Mouse (Mus musculus): ENCODE results near the gene Vegfa. TPM values are rescaled to one million over a fixed set of nuclear protein-coding genes. Genes with fewer than 3 reads are reported as not detected.

The Vegfa gene
- polyA plus RNA-seq, 1 experiment from 2014 or later = 3.3 TPM

DNA sequence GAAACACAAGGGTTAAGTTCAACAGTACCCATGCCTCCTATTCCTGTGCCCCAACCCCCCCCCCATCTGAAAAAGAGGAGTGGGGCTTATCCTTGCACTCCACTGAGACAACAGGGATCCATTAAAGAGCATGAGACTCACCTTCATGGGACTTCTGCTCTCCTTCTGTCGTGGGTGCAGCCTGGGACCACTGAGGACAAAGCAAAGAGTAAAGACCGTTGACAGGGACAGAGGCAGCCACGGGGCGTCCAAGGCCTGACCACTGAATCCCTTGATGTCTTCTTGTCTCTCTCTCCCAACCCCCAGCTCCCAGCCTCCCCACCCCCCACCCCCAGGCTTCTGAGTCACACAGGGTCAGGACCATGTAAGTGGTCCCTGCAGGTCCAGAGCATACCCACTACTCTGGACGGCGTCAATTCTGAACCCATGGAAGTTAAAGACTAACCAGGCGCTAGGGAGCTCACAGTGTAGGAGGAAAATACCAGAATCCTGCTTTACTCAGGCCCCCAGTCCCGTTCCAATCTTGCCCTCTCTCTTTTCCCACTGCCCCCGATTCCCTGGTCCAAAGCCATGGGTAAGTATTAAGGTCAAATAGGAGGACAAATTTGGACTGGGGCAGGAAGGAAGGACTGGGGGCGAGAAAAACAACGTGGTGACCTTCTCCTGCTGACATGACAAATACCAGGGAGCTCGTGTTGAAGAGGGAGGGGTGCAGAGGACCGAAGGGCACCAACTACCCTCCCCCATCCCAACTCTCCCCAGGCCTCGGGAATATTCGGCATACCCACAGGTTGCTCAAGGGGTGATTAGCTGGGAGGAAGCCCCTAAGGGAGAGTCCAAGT, 3.7 kb downstream of the Vegfa start:
- Histone ChIP-seq H3K9ac (ENCODE audit: low read length) (no peak overlapping the region; the same call in 1 of the 2 replicates), H3K4me2 (ENCODE audit: low read depth, severe bottlenecking) (peak overlapping the region; percentile 78), H3K4me3 (ENCODE audit: low read depth, low read length) (peak overlapping the region; percentile 87), H3K27me3 (ENCODE audit: control insufficient read depth, insufficient read depth, low read length) (no peaks in the 10 kb centered on the region), H3K36me3 (ENCODE audit: control insufficient read depth, insufficient read depth, low read length) (peaks cover 14% of the 10 kb centered on the region; the same call in 1 of the 2 replicates), H3K4me1 (ENCODE audit: control insufficient read depth, insufficient read depth, low read length) (peaks cover 35% of the 10 kb centered on the region), H3K9me3 (ENCODE audit: control insufficient read depth, low read length) (no peaks in the 10 kb centered on the region), H3K27ac (replicated peaks; ENCODE audit: low read depth, low read length) (peak overlapping the region; percentile 53)
- no peak for ATAC-seq (ENCODE audit: insufficient number of reproducible peaks, low FRiP score, low TSS enrichment, low read depth)
- 19% methylated on average over 15 of the region's 15 CpGs for WGBS
- DNase-seq (ENCODE audit: low spot score) = no peak

DNA sequence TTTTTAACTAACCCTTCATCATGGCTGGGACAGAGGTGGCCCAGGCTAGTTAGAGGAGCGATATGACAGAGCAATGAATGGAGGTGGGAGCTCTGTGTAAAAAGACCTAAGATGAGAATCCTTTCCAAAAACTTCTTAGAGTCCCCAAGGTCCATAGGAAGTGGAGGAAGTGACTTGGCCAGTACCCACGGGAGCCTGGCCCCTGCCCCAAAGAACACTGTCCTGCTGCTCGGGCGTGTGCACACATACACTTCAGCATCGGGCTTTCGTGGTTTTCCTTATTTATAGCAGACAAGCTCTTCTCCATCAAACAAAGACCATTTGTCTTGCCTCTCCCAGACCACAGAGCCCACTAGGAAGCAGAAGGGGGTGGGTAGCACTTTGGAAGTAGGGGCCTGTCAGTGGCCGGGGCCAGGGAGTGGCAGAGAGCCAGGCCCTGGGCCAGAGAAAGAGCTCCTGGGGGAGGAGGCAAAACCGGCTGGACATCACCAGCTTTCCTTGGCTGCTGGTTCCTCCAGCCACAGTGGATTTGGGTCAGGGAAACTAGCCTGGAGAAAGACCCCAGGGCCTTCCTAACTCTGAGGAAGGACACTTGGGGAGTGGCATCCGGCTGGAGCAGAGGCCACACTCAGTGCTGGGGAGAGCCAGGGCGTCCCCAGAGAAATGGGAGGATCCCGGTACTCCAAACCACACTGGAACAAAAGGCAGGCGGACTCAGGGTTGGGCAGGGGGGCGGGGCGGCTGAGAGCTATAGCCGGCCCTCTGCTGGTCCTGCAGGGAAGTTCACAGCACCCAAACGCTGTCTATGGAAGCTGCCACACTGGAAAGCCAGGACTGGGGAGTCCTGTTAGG, 4.9 kb downstream of the Vegfa start:
- Histone ChIP-seq H3K27ac (replicated peaks; ENCODE audit: low read depth, low read length) (peak overlapping the region; percentile 75), H3K36me3 (ENCODE audit: control insufficient read depth, insufficient read depth, low read length) (peaks cover 22% of the 10 kb centered on the region), H3K4me1 (ENCODE audit: control insufficient read depth, insufficient read depth, low read length) (peaks cover 32% of the 10 kb centered on the region), H3K4me2 (ENCODE audit: low read depth, severe bottlenecking) (peak overlapping the region; percentile 78), H3K4me3 (ENCODE audit: low read depth, low read length) (peak overlapping the region; percentile 87), H3K27me3 (ENCODE audit: control insufficient read depth, insufficient read depth, low read length) (no peaks in the 10 kb centered on the region), H3K9me3 (ENCODE audit: control insufficient read depth, low read length) (no peaks in the 10 kb centered on the region), H3K9ac (ENCODE audit: low read length) (peak overlapping the region; percentile 60)
- DNase-seq (ENCODE audit: low spot score) (peak; percentile 83), ATAC-seq (ENCODE audit: insufficient number of reproducible peaks, low FRiP score, low TSS enrichment, low read depth) (peak; percentile 18; the same call in 1 of the 2 replicates)
- WGBS = 17% methylated on average over 16 of the region's 16 CpGs

DNA sequence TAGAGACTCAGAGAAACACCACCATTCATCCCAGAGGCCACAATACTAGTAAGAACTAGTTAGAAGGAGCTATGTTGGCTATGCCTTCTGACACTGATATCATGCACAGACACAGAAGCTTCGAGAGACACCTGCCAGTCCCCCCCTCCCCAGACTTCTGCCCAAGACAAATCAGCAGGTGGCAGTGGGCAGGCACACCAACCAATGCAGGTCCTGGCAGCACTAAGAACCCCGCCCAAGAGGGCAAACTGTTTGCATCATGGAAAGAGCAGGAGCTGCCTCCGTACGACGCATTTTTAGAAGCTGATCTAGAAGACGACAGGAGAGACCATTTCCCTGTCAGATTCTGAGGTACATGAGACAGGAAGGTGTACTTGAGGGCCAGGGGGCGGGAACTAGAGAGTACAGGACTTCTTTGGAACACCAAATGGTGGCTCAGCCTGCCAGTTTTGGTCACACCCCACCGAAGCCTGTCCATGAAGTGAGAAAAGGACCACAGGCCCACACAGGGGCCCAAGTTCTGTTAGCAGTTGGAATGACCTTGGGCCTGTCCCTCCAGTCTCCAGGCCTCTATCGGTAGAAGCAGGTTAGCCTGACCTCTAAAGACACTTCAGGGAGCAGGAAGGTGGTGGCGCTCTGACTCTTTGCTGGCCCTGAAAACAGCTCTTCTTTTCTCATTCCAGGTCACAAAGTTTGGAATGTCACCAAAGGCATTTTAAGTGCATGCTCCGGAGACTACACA, 6.1 kb downstream of the Vegfa start:
- 84% methylated on average over 11 of the region's 11 CpGs for WGBS
- H3K4me2 ChIP-seq (ENCODE audit: low read depth, severe bottlenecking) = no peak overlapping the region
- no peak overlapping the region for H3K4me3 ChIP-seq (ENCODE audit: low read depth, low read length)
- peaks cover 24% of the 10 kb centered on the region for H3K36me3 ChIP-seq (ENCODE audit: control insufficient read depth, insufficient read depth, low read length)
- no peak overlapping the region for H3K27ac ChIP-seq (replicated peaks; ENCODE audit: low read depth, low read length)
- H3K9me3 ChIP-seq (ENCODE audit: control insufficient read depth, low read length) = no peaks in the 10 kb centered on the region
- DNase-seq (ENCODE audit: low spot score) (no peak), ATAC-seq (ENCODE audit: insufficient number of reproducible peaks, low FRiP score, low TSS enrichment, low read depth) (no peak)
- H3K4me1 ChIP-seq (ENCODE audit: control insufficient read depth, insufficient read depth, low read length) = peaks cover 32% of the 10 kb centered on the region
- no peak overlapping the region for H3K9ac ChIP-seq (ENCODE audit: low read length)
- H3K27me3 ChIP-seq (ENCODE audit: control insufficient read depth, insufficient read depth, low read length) = no peaks in the 10 kb centered on the region

GRCm38 (mm10) chr17:46025207-46025606, 7.0 kb downstream of the Vegfa start:
- Histone ChIP-seq H3K36me3 (ENCODE audit: control insufficient read depth, insufficient read depth, low read length) (peaks cover 31% of the 10 kb centered on the region), H3K4me2 (ENCODE audit: low read depth, severe bottlenecking) (no peak overlapping the region), H3K9me3 (ENCODE audit: control insufficient read depth, low read length) (no peaks in the 10 kb centered on the region), H3K4me1 (ENCODE audit: control insufficient read depth, insufficient read depth, low read length) (peaks cover 32% of the 10 kb centered on the region), H3K27me3 (ENCODE audit: control insufficient read depth, insufficient read depth, low read length) (no peaks in the 10 kb centered on the region), H3K9ac (ENCODE audit: low read length) (no peak overlapping the region), H3K4me3 (ENCODE audit: low read depth, low read length) (no peak overlapping the region), H3K27ac (replicated peaks; ENCODE audit: low read depth, low read length) (no peak overlapping the region)
- no peak for ATAC-seq (ENCODE audit: insufficient number of reproducible peaks, low FRiP score, low TSS enrichment, low read depth)
- DNase-seq (ENCODE audit: low spot score) = no peak
- 92% methylated on average over 15 of the region's 15 CpGs for WGBS

DNA sequence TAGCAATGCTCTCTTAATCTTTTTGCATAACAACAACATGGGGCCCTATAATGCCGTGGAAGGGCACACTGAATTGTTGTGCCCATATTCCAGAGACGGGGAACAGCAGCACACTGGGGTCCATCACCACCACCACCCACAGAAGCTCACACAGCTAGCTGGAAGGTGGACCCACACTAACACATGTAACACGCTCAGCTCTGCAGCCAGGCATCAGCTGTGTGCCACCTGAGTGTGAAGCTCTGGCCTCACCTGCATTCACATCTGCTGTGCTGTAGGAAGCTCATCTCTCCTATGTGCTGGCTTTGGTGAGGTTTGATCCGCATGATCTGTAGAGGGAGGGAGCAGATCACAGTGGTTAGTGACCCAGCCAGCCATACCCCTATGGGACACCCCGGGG, 8.0 kb downstream of the Vegfa start:
- peaks cover 35% of the 10 kb centered on the region for H3K36me3 ChIP-seq (ENCODE audit: control insufficient read depth, insufficient read depth, low read length)
- H3K9ac ChIP-seq (ENCODE audit: low read length) = no peak overlapping the region
- H3K27ac ChIP-seq (replicated peaks; ENCODE audit: low read depth, low read length) = no peak overlapping the region
- H3K9me3 ChIP-seq (ENCODE audit: control insufficient read depth, low read length) = no peaks in the 10 kb centered on the region
- H3K4me2 ChIP-seq (ENCODE audit: low read depth, severe bottlenecking) = no peak overlapping the region
- peaks cover 26% of the 10 kb centered on the region for H3K4me1 ChIP-seq (ENCODE audit: control insufficient read depth, insufficient read depth, low read length)
- WGBS = 94% methylated on average over 5 of the region's 5 CpGs
- no peaks in the 10 kb centered on the region for H3K27me3 ChIP-seq (ENCODE audit: control insufficient read depth, insufficient read depth, low read length)
- H3K4me3 ChIP-seq (ENCODE audit: low read depth, low read length) = no peak overlapping the region
- DNase-seq (ENCODE audit: low spot score) (no peak), ATAC-seq (ENCODE audit: insufficient number of reproducible peaks, low FRiP score, low TSS enrichment, low read depth) (no peak)

DNA sequence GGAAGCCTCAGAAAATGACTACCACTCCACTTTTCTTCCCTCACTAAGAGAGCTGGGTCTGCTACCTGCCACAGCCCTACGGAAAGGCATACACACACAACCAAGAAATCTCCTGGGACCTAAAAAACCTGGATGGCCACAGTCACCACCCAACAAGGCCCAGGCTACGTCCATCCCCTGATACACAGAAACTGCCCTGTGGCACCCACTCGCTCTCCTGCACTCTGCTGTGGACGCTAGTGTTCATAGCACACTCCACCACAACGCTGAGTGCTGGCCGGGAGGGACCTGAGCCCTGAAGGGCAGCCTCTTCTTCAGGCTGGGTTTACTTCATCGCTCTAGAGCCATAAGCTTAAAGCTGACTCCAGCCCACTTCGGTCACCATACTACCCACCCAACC, 8.6 kb downstream of the Vegfa start:
- H3K9me3 ChIP-seq (ENCODE audit: control insufficient read depth, low read length) = no peaks in the 10 kb centered on the region
- ATAC-seq (ENCODE audit: insufficient number of reproducible peaks, low FRiP score, low TSS enrichment, low read depth) (no peak), DNase-seq (ENCODE audit: low spot score) (no peak)
- H3K36me3 ChIP-seq (ENCODE audit: control insufficient read depth, insufficient read depth, low read length) = peaks cover 39% of the 10 kb centered on the region
- peaks cover 20% of the 10 kb centered on the region for H3K4me1 ChIP-seq (ENCODE audit: control insufficient read depth, insufficient read depth, low read length)
- no peak overlapping the region for H3K4me2 ChIP-seq (ENCODE audit: low read depth, severe bottlenecking)
- H3K4me3 ChIP-seq (ENCODE audit: low read depth, low read length) = no peak overlapping the region
- no peak overlapping the region for H3K27ac ChIP-seq (replicated peaks; ENCODE audit: low read depth, low read length)
- 96% methylated on average over 8 of the region's 8 CpGs for WGBS
- H3K9ac ChIP-seq (ENCODE audit: low read length) = no peak overlapping the region
- H3K27me3 ChIP-seq (ENCODE audit: control insufficient read depth, insufficient read depth, low read length) = no peaks in the 10 kb centered on the region

GRCm38 (mm10) chr17:46022934-46023333, 9.2 kb downstream of the Vegfa start:
- Histone ChIP-seq H3K9me3 (ENCODE audit: control insufficient read depth, low read length) (no peaks in the 10 kb centered on the region), H3K4me3 (ENCODE audit: low read depth, low read length) (no peak overlapping the region), H3K27me3 (ENCODE audit: control insufficient read depth, insufficient read depth, low read length) (no peaks in the 10 kb centered on the region), H3K4me2 (ENCODE audit: low read depth, severe bottlenecking) (no peak overlapping the region), H3K36me3 (ENCODE audit: control insufficient read depth, insufficient read depth, low read length) (peaks cover 39% of the 10 kb centered on the region), H3K9ac (ENCODE audit: low read length) (no peak overlapping the region), H3K27ac (replicated peaks; ENCODE audit: low read depth, low read length) (no peak overlapping the region), H3K4me1 (ENCODE audit: control insufficient read depth, insufficient read depth, low read length) (peaks cover 13% of the 10 kb centered on the region)
- ATAC-seq (ENCODE audit: insufficient number of reproducible peaks, low FRiP score, low TSS enrichment, low read depth) (no peak), DNase-seq (ENCODE audit: low spot score) (no peak)
- 89% methylated on average over 6 of the region's 6 CpGs for WGBS

GRCm38 (mm10) chr17:46022427-46022826, 9.7 kb downstream of the Vegfa start:
- Histone ChIP-seq H3K4me3 (ENCODE audit: low read depth, low read length) (no peak overlapping the region), H3K9ac (ENCODE audit: low read length) (no peak overlapping the region), H3K4me2 (ENCODE audit: low read depth, severe bottlenecking) (no peak overlapping the region), H3K4me1 (ENCODE audit: control insufficient read depth, insufficient read depth, low read length) (peaks cover 8% of the 10 kb centered on the region), H3K27me3 (ENCODE audit: control insufficient read depth, insufficient read depth, low read length) (no peaks in the 10 kb centered on the region), H3K36me3 (ENCODE audit: control insufficient read depth, insufficient read depth, low read length) (peaks cover 42% of the 10 kb centered on the region), H3K9me3 (ENCODE audit: control insufficient read depth, low read length) (no peaks in the 10 kb centered on the region), H3K27ac (replicated peaks; ENCODE audit: low read depth, low read length) (no peak overlapping the region)
- ATAC-seq (ENCODE audit: insufficient number of reproducible peaks, low FRiP score, low TSS enrichment, low read depth) (no peak), DNase-seq (ENCODE audit: low spot score) (no peak)
- 80% methylated on average over 4 of the region's 4 CpGs for WGBS
